Mouse (Mus musculus): ENCODE measurements around the gene Itgbl1.

DNA sequence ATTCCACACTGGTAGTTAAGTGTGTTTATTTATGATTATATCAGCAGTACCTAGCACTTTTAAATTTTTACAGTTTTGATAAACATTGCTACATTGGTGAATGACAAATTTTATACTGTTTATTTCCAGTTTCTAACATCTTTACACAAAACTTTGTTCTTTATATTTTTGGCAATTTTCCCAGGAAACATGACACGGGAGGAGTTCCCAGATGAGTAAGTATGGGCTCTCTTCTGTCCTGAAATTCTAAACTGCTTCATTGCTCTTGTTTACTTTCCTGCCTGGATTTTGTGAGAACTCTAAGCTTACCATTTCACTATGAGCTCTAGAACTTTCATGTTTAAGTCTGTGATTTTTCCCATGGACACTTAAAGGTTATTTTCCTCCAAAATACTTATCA, 82.3 kb downstream of the Itgbl1 start:
- TF ChIP-seq CTCF (IDR thresholded peaks at IDR 0.05; ENCODE audit: extremely low read depth, insufficient read length, insufficient replicate concordance, low read depth, low read length) (no peak), POLR2A (IDR thresholded peaks at IDR 0.05; ENCODE audit: low read depth, low read length) (no peak)

Measured in small intestine, adult 2 months (tissue).